Mouse (Mus musculus) spleen, adult 2 months (tissue): ENCODE results near the gene Cept1.

Source experiments
- CTCF ChIP-seq: fragments of 200-500 bp; IDR thresholded peaks from 2 replicates; pipeline ENCODE4 v1.5.1; 2011; ENCODE audit warnings: mild to moderate bottlenecking, inconsistent platforms; ENCODE audit not compliant: insufficient read depth, insufficient read length, insufficient replicate concordance; ENCODE audit errors: extremely low read depth
- POLR2A ChIP-seq: fragments of 200-500 bp; IDR thresholded peaks from 2 replicates; pipeline ENCODE4 v1.6.1; 2011; ENCODE audit warnings: low read depth, low read length, inconsistent platforms

DNA sequence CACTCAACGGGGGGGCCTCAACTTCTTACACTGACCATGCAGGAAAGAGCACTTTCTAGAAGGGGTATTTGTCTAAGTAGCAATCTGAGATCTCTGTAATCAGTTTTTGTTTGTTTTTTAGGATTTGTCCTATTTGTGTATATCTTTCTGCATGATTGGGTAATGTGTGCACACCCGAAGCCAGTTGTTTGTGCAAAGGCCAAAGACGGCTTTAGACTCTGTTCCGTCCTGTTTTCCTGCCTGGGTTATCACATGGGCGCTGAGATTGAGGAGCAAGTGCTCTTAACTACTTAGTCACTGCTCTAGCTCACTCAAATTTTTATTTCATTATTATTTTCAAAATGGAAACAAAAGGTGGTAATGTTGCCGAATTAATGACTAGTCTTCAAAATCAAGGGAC is 32.6 kb downstream of the Cept1 start:
- TF ChIP-seq CTCF (no peak), POLR2A (no peak)
